Mouse (Mus musculus): ENCODE measurements at regions not wholly inside any gene's neighbourhood (a gene's known extent, or its start where the extent isn't known, plus 50 kb on each side); places are given as distances from the start of the nearest gene placed in this dataset.

- peaks cover 12% of the 10 kb centered on the region for H3K4me1 ChIP-seq
- no peaks in the 10 kb centered on the region for H3K36me3 ChIP-seq (ENCODE audit: poor library complexity, severe bottlenecking)
- H3K4me2 ChIP-seq, result no peak overlapping the region
- 73% methylated on average over 9 of the region's 9 CpGs for WGBS
- H3K27ac ChIP-seq, result no peak overlapping the region
- no peaks in the 10 kb centered on the region for H3K27me3 ChIP-seq
- H3K9ac ChIP-seq, result no peak overlapping the region
- H3K9me3 ChIP-seq (replicated peaks), result no peaks in the 10 kb centered on the region
- H3K4me3 ChIP-seq, result no peak overlapping the region
- ATAC-seq, result no peak
Observed at GRCm38 (mm10) chr6:127265063-127265775, 113.2 kb upstream of the Ccnd2 start.

GRCm38 (mm10) chr6:127265901-127266812, 114.2 kb upstream of the Ccnd2 start:
- Histone ChIP-seq H3K36me3 (ENCODE audit: poor library complexity, severe bottlenecking) (no peaks in the 10 kb centered on the region), H3K27ac (0 out of 2 replicates have a peak overlapping the region, but pooled peaks have one; percentile 4), H3K9ac (peak overlapping the region; percentile 48), H3K4me1 (peaks cover 12% of the 10 kb centered on the region), H3K9me3 (replicated peaks) (no peaks in the 10 kb centered on the region), H3K4me2 (peak overlapping the region; percentile 61), H3K4me3 (peak overlapping the region; percentile 22), H3K27me3 (no peaks in the 10 kb centered on the region)
- ATAC-seq, result peak; percentile 64
- 15% methylated on average over 21 of the region's 21 CpGs for WGBS

GRCm38 (mm10) chr6:127266813-127267165, 114.8 kb upstream of the Ccnd2 start:
- Histone ChIP-seq H3K27ac (no peak overlapping the region), H3K9ac (no peak overlapping the region), H3K27me3 (no peaks in the 10 kb centered on the region), H3K4me2 (peak overlapping the region; percentile 61; the same call in 1 of the 2 replicates), H3K4me1 (peaks cover 12% of the 10 kb centered on the region), H3K36me3 (ENCODE audit: poor library complexity, severe bottlenecking) (no peaks in the 10 kb centered on the region), H3K4me3 (no peak overlapping the region; the same call in 1 of the 2 replicates), H3K9me3 (replicated peaks) (no peaks in the 10 kb centered on the region)
- ATAC-seq, result no peak
- WGBS, result 40% methylated on average over 10 of the region's 10 CpGs

- Histone ChIP-seq H3K4me3 (no peak overlapping the region), H3K9me3 (replicated peaks) (no peaks in the 10 kb centered on the region), H3K36me3 (ENCODE audit: poor library complexity, severe bottlenecking) (no peaks in the 10 kb centered on the region), H3K4me1 (peaks cover 12% of the 10 kb centered on the region), H3K27me3 (no peaks in the 10 kb centered on the region), H3K9ac (no peak overlapping the region), H3K27ac (no peak overlapping the region), H3K4me2 (no peak overlapping the region)
- no peak for ATAC-seq
- WGBS, result 71% methylated on average over 4 of the region's 4 CpGs
Observed at GRCm38 (mm10) chr6:127269021-127269420, 117.0 kb upstream of the Ccnd2 start.

GRCm38 (mm10) chr6:127269525-127270044, 117.6 kb upstream of the Ccnd2 start:
- Histone ChIP-seq H3K27ac (no peak overlapping the region), H3K4me1 (peaks cover 12% of the 10 kb centered on the region), H3K9ac (no peak overlapping the region), H3K4me2 (no peak overlapping the region), H3K36me3 (ENCODE audit: poor library complexity, severe bottlenecking) (no peaks in the 10 kb centered on the region), H3K27me3 (no peaks in the 10 kb centered on the region), H3K9me3 (replicated peaks) (no peaks in the 10 kb centered on the region), H3K4me3 (no peak overlapping the region)
- ATAC-seq, result no peak
- WGBS, result 79% methylated on average over 7 of the region's 7 CpGs

- ATAC-seq, result no peak
- no peak overlapping the region for H3K27ac ChIP-seq
- H3K9ac ChIP-seq, result no peak overlapping the region
- 0 out of 2 replicates have a peak, but pooled peaks cover 2% of the 10 kb centered on the region for H3K9me3 ChIP-seq (replicated peaks)
- H3K4me2 ChIP-seq, result no peak overlapping the region
- H3K36me3 ChIP-seq (ENCODE audit: poor library complexity, severe bottlenecking), result no peaks in the 10 kb centered on the region
- H3K27me3 ChIP-seq, result no peaks in the 10 kb centered on the region
- no peak overlapping the region for H3K4me3 ChIP-seq
- 89% methylated on average over 9 of the region's 9 CpGs for WGBS
- peaks cover 10% of the 10 kb centered on the region for H3K4me1 ChIP-seq
Observed at GRCm38 (mm10) chr6:127270774-127271173, 118.8 kb upstream of the Ccnd2 start.

GRCm38 (mm10) chr6:127271418-127271817, 119.4 kb upstream of the Ccnd2 start:
- Histone ChIP-seq H3K4me3 (no peak overlapping the region), H3K27me3 (no peaks in the 10 kb centered on the region), H3K9me3 (replicated peaks) (0 out of 2 replicates have a peak, but pooled peaks cover 2% of the 10 kb centered on the region), H3K4me2 (no peak overlapping the region), H3K27ac (no peak overlapping the region), H3K36me3 (ENCODE audit: poor library complexity, severe bottlenecking) (no peaks in the 10 kb centered on the region), H3K4me1 (peaks cover 3% of the 10 kb centered on the region), H3K9ac (no peak overlapping the region)
- WGBS, result 94% methylated on average over 3 of the region's 3 CpGs
- ATAC-seq, result no peak

GRCm38 (mm10) chr6:127272630-127273029, 120.6 kb upstream of the Ccnd2 start:
- Histone ChIP-seq H3K27ac (no peak overlapping the region), H3K4me1 (no peaks in the 10 kb centered on the region), H3K27me3 (no peaks in the 10 kb centered on the region), H3K4me2 (no peak overlapping the region), H3K9ac (no peak overlapping the region), H3K4me3 (no peak overlapping the region), H3K36me3 (ENCODE audit: poor library complexity, severe bottlenecking) (no peaks in the 10 kb centered on the region), H3K9me3 (replicated peaks) (0 out of 2 replicates have a peak, but pooled peaks cover 2% of the 10 kb centered on the region)
- ATAC-seq, result no peak
- WGBS, result 68% methylated on average over 7 of the region's 7 CpGs

- H3K9ac ChIP-seq, result no peak overlapping the region
- H3K9me3 ChIP-seq (replicated peaks), result peaks cover 8% of the 10 kb centered on the region; the same call in 1 of the 2 replicates
- H3K4me3 ChIP-seq, result no peak overlapping the region
- H3K4me2 ChIP-seq, result no peak overlapping the region
- no peaks in the 10 kb centered on the region for H3K36me3 ChIP-seq (ENCODE audit: poor library complexity, severe bottlenecking)
- no peaks in the 10 kb centered on the region for H3K27me3 ChIP-seq
- no peak overlapping the region for H3K27ac ChIP-seq
- 95% methylated on average over 9 of the region's 9 CpGs for WGBS
- no peaks in the 10 kb centered on the region for H3K4me1 ChIP-seq
- no peak for ATAC-seq
Observed at GRCm38 (mm10) chr6:127274732-127275429, 122.9 kb upstream of the Ccnd2 start.

- H3K4me2 ChIP-seq, result no peak overlapping the region
- H3K27me3 ChIP-seq, result no peaks in the 10 kb centered on the region
- H3K4me1 ChIP-seq, result no peaks in the 10 kb centered on the region
- no peak overlapping the region for H3K4me3 ChIP-seq
- peaks cover 8% of the 10 kb centered on the region; the same call in 1 of the 2 replicates for H3K9me3 ChIP-seq (replicated peaks)
- no peaks in the 10 kb centered on the region for H3K36me3 ChIP-seq (ENCODE audit: poor library complexity, severe bottlenecking)
- no peak overlapping the region for H3K9ac ChIP-seq
- H3K27ac ChIP-seq, result no peak overlapping the region
- ATAC-seq, result no peak
- 90% methylated on average over 2 of the region's 2 CpGs for WGBS
Observed at GRCm38 (mm10) chr6:127275430-127275784, 123.4 kb upstream of the Ccnd2 start.

GRCm38 (mm10) chr6:127276362-127276761, 124.4 kb upstream of the Ccnd2 start:
- 96% methylated on average over 4 of the region's 4 CpGs for WGBS
- H3K9me3 ChIP-seq (replicated peaks), result peaks cover 8% of the 10 kb centered on the region; the same call in 1 of the 2 replicates
- no peaks in the 10 kb centered on the region for H3K4me1 ChIP-seq
- no peak overlapping the region for H3K9ac ChIP-seq
- H3K36me3 ChIP-seq (ENCODE audit: poor library complexity, severe bottlenecking), result no peaks in the 10 kb centered on the region
- no peak overlapping the region for H3K27ac ChIP-seq
- H3K4me2 ChIP-seq, result no peak overlapping the region
- ATAC-seq, result no peak
- no peaks in the 10 kb centered on the region for H3K27me3 ChIP-seq
- H3K4me3 ChIP-seq, result no peak overlapping the region

Data from forebrain, embryonic 13.5 days (tissue).